Mouse (Mus musculus): ENCODE results near the gene Ddx28. TPM values are rescaled to one million over a fixed set of nuclear protein-coding genes. Genes with fewer than 3 reads are reported as not detected.

The Ddx28 gene
- polyA plus RNA-seq (2016; fragmentation: Nextera tagmentation; extraction: Ambion mirVana), result 22.4 and 24.4 TPM in 2 replicates

GRCm38 (mm10) chr8:106011643-106011986 is at the start of gene Ddx28:
TSS of gene Ddx28 (minus strand) at chr8:106011882.
- 3% methylated on average over 6 of the region's 6 CpGs for WGBS
- Histone ChIP-seq H3K4me3 (peak within 1 kb of the TSS; percentile 100), H3K9me3 (no peaks in the 10 kb centered on the region), H3K36me3 (peaks cover 28% of the 10 kb centered on the region), H3K27ac (peak within 1 kb of the TSS; percentile 93), H3K27me3 (ENCODE audit: insufficient read depth, poor library complexity, severe bottlenecking) (no peaks in the 10 kb centered on the region), H3K4me1 (replicated peaks) (peaks cover 23% of the 10 kb centered on the region)
- DNase-seq (ENCODE audit: low spot score), result no peak

- H3K4me1 ChIP-seq (replicated peaks), result peaks cover 26% of the 10 kb centered on the region
- H3K27me3 ChIP-seq (ENCODE audit: insufficient read depth, poor library complexity, severe bottlenecking), result no peaks in the 10 kb centered on the region
- H3K9me3 ChIP-seq, result no peaks in the 10 kb centered on the region
- 10% methylated on average over 3 of the region's 3 CpGs for WGBS
- 0 out of 2 replicates have a peak overlapping the region, but pooled peaks have one; percentile 96 for H3K27ac ChIP-seq
- no peaks in the 10 kb centered on the region for H3K36me3 ChIP-seq
- peak overlapping the region; percentile 88 for H3K4me3 ChIP-seq
- DNase-seq (ENCODE audit: low spot score), result no peak
These were observed 48.8 kb upstream of the Ddx28 start for GRCm38 (mm10) chr8:106060521-106060920.

DNA sequence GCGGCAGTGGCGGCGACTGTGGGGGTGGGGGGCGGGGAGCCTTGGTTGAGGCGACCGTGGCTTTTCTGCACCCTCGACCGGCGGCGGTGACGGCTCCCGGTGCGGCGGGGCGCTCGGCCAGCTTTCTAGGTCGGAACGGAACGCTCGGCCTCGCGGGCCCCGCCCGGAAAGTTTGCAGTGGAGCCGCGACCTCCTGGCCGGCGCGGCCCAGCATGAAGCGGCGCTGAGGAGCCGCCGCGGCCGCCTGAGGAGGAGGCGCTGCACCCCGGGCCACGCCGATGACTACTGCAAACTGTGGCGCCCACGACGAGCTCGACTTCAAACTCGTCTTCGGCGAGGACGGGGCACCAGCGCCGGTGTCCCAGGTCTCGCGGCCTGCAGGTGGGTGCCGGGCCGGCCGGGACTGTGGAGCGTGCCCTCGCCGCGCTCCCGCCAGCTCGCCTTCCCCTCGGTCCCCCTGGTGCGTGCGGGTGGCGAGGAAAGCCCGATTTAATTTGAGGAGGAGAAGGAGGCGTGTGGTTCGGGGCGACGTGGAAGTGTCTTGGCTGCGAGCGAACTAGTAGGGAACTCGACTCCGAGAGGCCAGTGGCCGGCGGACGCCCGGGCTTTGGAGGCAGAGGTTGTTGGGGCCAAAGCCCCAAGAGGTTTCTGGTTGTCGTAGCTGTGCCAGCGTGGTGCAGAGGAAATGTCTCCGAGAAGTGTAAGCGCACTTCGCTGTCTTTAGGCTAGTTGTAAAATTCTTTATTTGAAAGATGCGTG is 48.1 kb upstream of the Ddx28 start:
- Histone ChIP-seq H3K27me3 (ENCODE audit: insufficient read depth, poor library complexity, severe bottlenecking) (no peaks in the 10 kb centered on the region), H3K4me1 (replicated peaks) (peaks cover 26% of the 10 kb centered on the region), H3K27ac (peak overlapping the region; percentile 96), H3K36me3 (no peaks in the 10 kb centered on the region), H3K9me3 (no peaks in the 10 kb centered on the region), H3K4me3 (peak overlapping the region; percentile 88)
- DNase-seq (ENCODE audit: low spot score), result peak; percentile 72
- WGBS, result under 1% methylated on average over 82 of the region's 83 CpGs

DNA sequence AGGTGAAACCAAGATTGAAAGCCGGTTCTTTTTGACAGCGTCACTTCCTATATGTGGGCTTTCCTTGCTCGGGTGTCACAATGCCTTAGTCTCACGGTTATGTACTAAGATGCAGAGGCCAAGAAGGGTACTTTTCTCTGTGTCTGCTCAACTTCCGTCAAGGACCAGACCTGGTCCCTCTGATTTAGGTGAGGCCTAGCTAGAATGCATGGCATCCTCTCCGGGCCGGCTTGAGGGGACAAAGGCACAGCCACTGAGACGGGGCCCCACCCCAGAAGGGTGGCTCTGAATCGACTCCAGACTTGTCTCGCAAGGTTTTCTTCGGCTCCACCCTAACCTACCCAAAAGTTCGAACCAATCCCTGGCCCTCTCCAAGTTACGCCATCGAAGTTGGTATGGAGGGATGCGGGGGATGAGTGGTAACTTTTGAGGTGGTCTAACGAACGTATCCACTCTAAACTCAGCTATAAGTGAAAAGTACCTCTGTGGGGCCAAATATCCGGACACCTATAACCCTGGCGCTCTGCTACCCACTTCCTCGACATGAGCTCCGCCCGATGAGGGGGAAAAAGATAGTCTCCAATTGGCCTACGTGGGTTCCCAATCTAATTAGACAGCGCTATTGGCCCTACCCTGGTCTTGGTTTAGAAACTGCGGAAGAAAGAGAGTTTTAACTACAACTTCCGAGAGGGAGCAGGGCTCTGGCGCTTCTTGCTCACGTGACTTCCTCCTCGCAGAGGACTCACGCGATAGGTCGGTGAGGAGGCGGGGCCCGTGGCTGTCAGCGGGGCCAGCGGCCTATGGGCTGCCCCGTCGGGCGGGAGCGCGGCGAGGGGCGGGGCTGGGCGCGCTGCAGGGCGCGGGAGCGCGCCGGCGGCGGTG is 47.3 kb upstream of the Ddx28 start, which contains the start of gene Nfatc3:
TSS of gene Nfatc3 (plus strand) at position 110 of the 882 bp plus-strand sequence.
- H3K4me3 ChIP-seq, result peak within 1 kb of the TSS; percentile 88
- H3K36me3 ChIP-seq, result peaks cover 6% of the 10 kb centered on the region
- whole genome bisulfite sequencing, result under 1% methylated on average over 52 of the region's 52 CpGs
- H3K27me3 ChIP-seq (ENCODE audit: insufficient read depth, poor library complexity, severe bottlenecking), result no peaks in the 10 kb centered on the region
- no peaks in the 10 kb centered on the region for H3K9me3 ChIP-seq
- H3K4me1 ChIP-seq (replicated peaks), result peaks cover 26% of the 10 kb centered on the region
- DNase-seq (ENCODE audit: low spot score), result peak; percentile 95
- H3K27ac ChIP-seq, result peak within 1 kb of the TSS; percentile 96

GRCm38 (mm10) chr8:106056455-106056982 is 44.8 kb upstream of the Ddx28 start:
- Histone ChIP-seq H3K9me3 (no peaks in the 10 kb centered on the region), H3K4me3 (no peak overlapping the region), H3K4me1 (replicated peaks) (peaks cover 22% of the 10 kb centered on the region), H3K36me3 (peaks cover 30% of the 10 kb centered on the region), H3K27me3 (ENCODE audit: insufficient read depth, poor library complexity, severe bottlenecking) (no peaks in the 10 kb centered on the region), H3K27ac (no peak overlapping the region)
- no peak for DNase-seq (ENCODE audit: low spot score)
- WGBS, result 88% methylated on average over 4 of the region's 4 CpGs

GRCm38 (mm10) chr8:106055038-106055437 is 43.4 kb upstream of the Ddx28 start:
- WGBS, result 55% methylated on average over 3 of the region's 3 CpGs
- no peak overlapping the region for H3K27ac ChIP-seq
- H3K27me3 ChIP-seq (ENCODE audit: insufficient read depth, poor library complexity, severe bottlenecking), result no peaks in the 10 kb centered on the region
- DNase-seq (ENCODE audit: low spot score), result no peak
- H3K9me3 ChIP-seq, result no peaks in the 10 kb centered on the region
- H3K4me1 ChIP-seq (replicated peaks), result peaks cover 11% of the 10 kb centered on the region
- H3K4me3 ChIP-seq, result no peak overlapping the region
- H3K36me3 ChIP-seq, result peaks cover 43% of the 10 kb centered on the region

- 72% methylated on average over 6 of the region's 6 CpGs for WGBS
- H3K27ac ChIP-seq, result no peak overlapping the region
- peaks cover 50% of the 10 kb centered on the region for H3K36me3 ChIP-seq
- no peaks in the 10 kb centered on the region for H3K27me3 ChIP-seq (ENCODE audit: insufficient read depth, poor library complexity, severe bottlenecking)
- H3K4me3 ChIP-seq, result no peak overlapping the region
- H3K9me3 ChIP-seq, result no peaks in the 10 kb centered on the region
- H3K4me1 ChIP-seq (replicated peaks), result peaks cover 11% of the 10 kb centered on the region
- no peak for DNase-seq (ENCODE audit: low spot score)
These were observed 42.6 kb upstream of the Ddx28 start for GRCm38 (mm10) chr8:106054190-106054811.

DNA sequence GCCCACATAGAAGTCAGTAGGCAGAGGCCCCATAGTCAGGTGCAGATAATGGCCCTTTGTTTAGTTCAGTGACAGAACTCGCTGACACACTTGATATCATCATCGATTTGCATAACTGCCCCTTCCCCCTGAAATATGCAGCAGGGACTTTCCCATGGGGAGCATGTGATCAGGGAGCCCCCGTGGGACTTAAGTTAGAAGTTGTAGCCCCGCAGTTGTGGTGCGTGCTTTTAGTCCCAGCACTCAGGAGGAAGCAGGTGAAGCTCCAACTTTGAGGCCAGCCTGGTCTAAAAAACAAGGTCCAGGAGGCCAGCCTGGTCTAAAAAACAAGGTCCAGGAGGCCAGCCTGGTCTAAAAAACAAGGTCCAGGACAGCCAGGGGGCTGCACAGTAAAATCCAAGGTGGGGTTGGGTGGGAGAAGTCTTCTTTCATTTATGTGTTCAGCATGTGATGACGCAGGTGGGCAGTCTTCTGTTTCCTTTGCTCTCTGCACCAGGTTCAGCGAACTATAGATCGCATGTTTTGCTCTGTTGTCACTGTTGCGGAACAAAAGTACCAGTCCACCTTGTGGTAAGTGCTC is 40.9 kb upstream of the Ddx28 start:
- WGBS, result 92% methylated on average over 9 of the region's 9 CpGs
- Histone ChIP-seq H3K9me3 (no peaks in the 10 kb centered on the region), H3K36me3 (peaks cover 55% of the 10 kb centered on the region), H3K27me3 (ENCODE audit: insufficient read depth, poor library complexity, severe bottlenecking) (no peaks in the 10 kb centered on the region), H3K27ac (no peak overlapping the region), H3K4me3 (no peak overlapping the region), H3K4me1 (replicated peaks) (no peaks in the 10 kb centered on the region)
- no peak for DNase-seq (ENCODE audit: low spot score)

DNA sequence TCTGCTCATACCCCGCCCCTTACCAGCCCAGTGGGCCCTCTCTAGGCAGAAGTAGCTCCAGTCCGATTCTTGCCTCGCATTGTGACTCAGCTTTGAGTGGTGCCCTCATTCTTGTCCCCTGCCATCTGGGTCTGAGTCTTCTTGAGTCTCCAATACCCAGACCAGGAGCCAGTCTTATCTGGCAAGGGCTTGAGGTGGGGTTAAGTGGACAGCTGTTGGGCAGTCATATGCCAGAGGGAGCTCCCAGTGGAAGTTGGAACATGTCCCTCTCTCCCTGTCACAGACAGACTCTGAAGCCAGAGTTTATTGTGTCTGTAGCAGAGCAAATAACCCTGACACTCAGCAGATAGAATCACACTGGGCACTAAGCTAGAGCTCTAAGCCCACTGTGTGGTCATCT is 39.4 kb upstream of the Ddx28 start:
- Histone ChIP-seq H3K4me3 (no peak overlapping the region), H3K36me3 (peaks cover 65% of the 10 kb centered on the region), H3K27ac (no peak overlapping the region), H3K4me1 (replicated peaks) (no peaks in the 10 kb centered on the region), H3K9me3 (no peaks in the 10 kb centered on the region), H3K27me3 (ENCODE audit: insufficient read depth, poor library complexity, severe bottlenecking) (no peaks in the 10 kb centered on the region)
- DNase-seq (ENCODE audit: low spot score), result no peak
- WGBS, result 92% methylated on average over 3 of the region's 3 CpGs

GRCm38 (mm10) chr8:106049840-106050239 is 38.2 kb upstream of the Ddx28 start:
- no peaks in the 10 kb centered on the region for H3K27me3 ChIP-seq (ENCODE audit: insufficient read depth, poor library complexity, severe bottlenecking)
- 80% methylated on average over 6 of the region's 6 CpGs for WGBS
- no peak overlapping the region for H3K4me3 ChIP-seq
- H3K36me3 ChIP-seq, result peaks cover 73% of the 10 kb centered on the region
- no peak for DNase-seq (ENCODE audit: low spot score)
- 0 out of 2 replicates have a peak, but pooled peaks cover 3% of the 10 kb centered on the region for H3K4me1 ChIP-seq (replicated peaks)
- no peak overlapping the region for H3K27ac ChIP-seq
- no peaks in the 10 kb centered on the region for H3K9me3 ChIP-seq

DNA sequence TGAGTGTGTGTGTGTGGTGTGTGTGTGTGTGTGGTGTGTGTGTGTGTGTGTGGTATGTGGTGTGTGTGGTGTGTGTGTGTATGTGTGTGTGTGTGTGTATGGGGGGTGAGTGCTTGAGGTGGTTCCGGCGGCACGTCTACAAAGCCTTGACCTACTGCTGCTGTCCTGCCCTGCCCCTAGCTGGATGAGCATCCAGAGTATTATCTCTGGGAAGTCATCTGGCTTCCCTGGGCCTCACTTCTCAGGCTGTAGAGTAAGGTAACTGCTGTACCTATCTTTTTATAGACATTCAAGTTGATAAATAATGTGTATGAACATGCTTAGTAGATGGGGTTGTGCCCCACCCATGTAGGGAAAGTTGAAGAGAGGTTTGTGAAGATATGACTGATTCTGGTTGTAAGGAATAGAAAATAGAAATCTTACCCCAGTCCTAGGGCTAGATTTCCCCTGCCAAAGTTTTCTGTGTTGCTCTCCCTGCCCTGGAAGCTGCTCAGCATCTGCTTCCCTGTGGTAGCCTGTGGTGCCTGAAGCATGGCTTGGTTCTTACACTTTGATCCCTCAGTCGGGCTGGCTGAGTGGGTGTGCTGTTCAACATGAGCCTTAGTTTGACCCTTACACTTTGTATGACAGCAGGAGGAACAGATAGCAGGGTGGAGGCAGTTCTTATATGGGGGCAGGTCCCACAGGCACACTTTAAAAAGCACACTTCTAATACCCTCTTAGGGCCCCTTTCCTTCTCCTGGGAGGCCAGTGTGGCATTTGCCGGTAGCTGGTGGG is 36.4 kb upstream of the Ddx28 start:
- no peak overlapping the region for H3K27ac ChIP-seq
- H3K4me1 ChIP-seq (replicated peaks), result peaks cover 8% of the 10 kb centered on the region; the same call in 1 of the 2 replicates
- no peaks in the 10 kb centered on the region for H3K27me3 ChIP-seq (ENCODE audit: insufficient read depth, poor library complexity, severe bottlenecking)
- DNase-seq (ENCODE audit: low spot score), result no peak
- H3K36me3 ChIP-seq, result peaks cover 62% of the 10 kb centered on the region
- no peak overlapping the region for H3K4me3 ChIP-seq
- 85% methylated on average over 5 of the region's 5 CpGs for WGBS
- H3K9me3 ChIP-seq, result no peaks in the 10 kb centered on the region

All from hindbrain, embryonic 10.5 days (tissue).